Comparison of ENCODE assay signal across 26 mouse cellular contexts in the genomic region with DNA sequence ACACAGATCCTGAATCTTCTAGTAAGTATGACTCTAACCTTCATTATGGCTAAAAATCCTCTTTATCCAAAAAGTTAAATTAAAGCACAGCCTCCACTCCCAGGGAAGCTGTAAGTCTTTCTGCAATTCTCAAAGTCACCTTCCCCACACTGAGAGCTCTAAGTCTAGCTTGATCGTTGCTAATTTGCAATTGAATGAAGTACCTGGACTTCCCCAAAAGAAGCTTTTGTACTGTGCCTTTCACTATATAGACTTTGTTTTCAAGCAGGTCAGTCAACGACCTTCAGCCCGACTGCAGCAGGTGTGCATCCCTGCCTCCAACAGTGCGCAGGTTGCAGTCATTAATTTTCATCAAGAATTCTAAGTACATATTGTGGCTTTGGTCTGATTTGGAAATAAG.
"Had no signal": no experiment of that assay in that cellular context is flagged by ENCODE, and none has a peak within 500 bp of the region (broad histone marks: within the 10 kb centered on the region; RNA-seq: fewer than 3 reads in every experiment).

No protein-coding gene starts in this region.

- H3K9me3 ChIP-seq: heart, embryonic 10.5 days; intestine, embryonic 15.5 days; limb, embryonic 15.5 days had no signal

- ATAC-seq: hindbrain, embryonic 16.5 days; inflammation-experienced regulatory T-cells, adult 6 months; intestine, embryonic 15.5 days; intestine, postnatal 0 days; liver, embryonic 12.5 days had no signal

- DNase-seq: gastrocnemius, adult 2 months; gastrocnemius, postnatal 10 days; gastrocnemius, postnatal 25 days; heart, adult 18-20 months; heart, postnatal 10 days; heart, postnatal 4 days; kidney, adult 18-20 months; kidney, adult 8-10 months; kidney, postnatal 10 days; kidney, postnatal 25 days; kidney, postnatal 4 days had no signal

- H3K4me2 ChIP-seq: heart, embryonic 12.5 days; hindbrain, embryonic 12.5 days; hindbrain, embryonic 14.5 days; intestine, embryonic 15.5 days; limb, embryonic 13.5 days; limb, embryonic 15.5 days; liver, embryonic 12.5 days had no signal

- H3K4me3 ChIP-seq: gastrocnemius, adult 2 months; heart, embryonic 10.5 days; heart, embryonic 12.5 days; hindbrain, embryonic 10.5 days; hindbrain, embryonic 12.5 days; intestine, embryonic 15.5 days; layer of hippocampus, adult 2 months; left cerebral cortex, adult 2 months; limb, embryonic 13.5 days; limb, embryonic 15.5 days; liver, embryonic 12.5 days had no signal

- H3K27ac ChIP-seq: gastrocnemius, adult 2 months; heart, embryonic 10.5 days; hindbrain, embryonic 10.5 days; hindbrain, embryonic 12.5 days; hindbrain, embryonic 14.5 days; intestine, embryonic 15.5 days; layer of hippocampus, adult 2 months; left cerebral cortex, adult 2 months; limb, embryonic 13.5 days; limb, embryonic 15.5 days; liver, embryonic 12.5 days; liver, embryonic 14.5 days had no signal

- H3K36me3 ChIP-seq: heart, embryonic 10.5 days; heart, embryonic 12.5 days; hindbrain, embryonic 10.5 days; hindbrain, embryonic 12.5 days; intestine, embryonic 15.5 days; limb, embryonic 13.5 days; limb, embryonic 15.5 days; liver, embryonic 12.5 days had no signal

- H3K27me3 ChIP-seq: heart, embryonic 12.5 days; hindbrain, embryonic 12.5 days; intestine, embryonic 15.5 days; limb, embryonic 13.5 days; limb, embryonic 15.5 days; liver, embryonic 12.5 days had no signal

- H3K9ac ChIP-seq: heart, embryonic 12.5 days; hindbrain, embryonic 12.5 days; hindbrain, embryonic 14.5 days; intestine, embryonic 15.5 days; limb, embryonic 13.5 days; limb, embryonic 15.5 days; liver, embryonic 12.5 days; liver, embryonic 14.5 days had no signal

- H3K4me1 ChIP-seq: heart, embryonic 10.5 days; heart, embryonic 12.5 days; hindbrain, embryonic 10.5 days; hindbrain, embryonic 12.5 days; intestine, embryonic 15.5 days; limb, embryonic 13.5 days; limb, embryonic 15.5 days; liver, embryonic 12.5 days had no signal
